13 mouse cellular contexts compared by ENCODE assay signal in the genomic region with DNA sequence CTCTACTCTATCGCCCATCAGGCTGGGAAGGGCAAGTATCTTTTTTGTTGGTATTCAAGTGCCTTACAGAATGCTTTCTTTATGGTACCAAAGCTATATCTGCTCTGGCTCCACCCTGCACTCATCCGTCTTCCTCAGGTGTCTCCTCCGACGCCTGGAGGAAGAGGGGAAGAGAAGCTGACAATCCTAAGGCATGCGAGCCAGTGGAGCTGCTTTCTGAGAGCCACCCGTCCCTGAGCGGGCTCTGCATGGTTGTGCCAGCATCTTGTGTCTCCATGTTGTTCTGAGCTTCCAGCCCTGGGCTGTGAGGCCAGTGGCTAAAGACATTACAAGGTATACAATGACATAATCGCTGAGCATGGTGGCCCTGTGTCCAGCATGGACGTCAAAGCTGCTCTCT.
DNase-seq lines count a peak whose midpoint lies in the region; ATAC-seq and TF ChIP-seq lines count a peak whose summit lies in the region.
"Had no signal": no experiment of that assay in that cellular context is flagged by ENCODE, and none has a peak within 500 bp of the region (broad histone marks: within the 10 kb centered on the region; RNA-seq: fewer than 3 reads in every experiment).

No protein-coding gene starts in this region.

- no peak for DNase-seq in forebrain, postnatal 0 days
- no peak for DNase-seq in left cerebral cortex, adult 2 months (ENCODE audit: extremely low spot score in 1 of 2, low spot score in 2 of 2)
- no peak for DNase-seq in left cerebral cortex, postnatal 14 days (ENCODE audit: low spot score in 2 of 2)
- no peak for DNase-seq in hindbrain, postnatal 0 days (ENCODE audit: low spot score)
- DNase-seq in embryo, embryonic 9.5 days (ENCODE audit: extremely low spot score), result no peak
- DNase-seq: lung, embryonic 14.5 days; thymus, postnatal 25 days had no signal

- no peak overlapping the region for H3K4me2 ChIP-seq in forebrain, embryonic 12.5 days
- no peak overlapping the region for H3K4me2 ChIP-seq in forebrain, postnatal 0 days (ENCODE audit: low read depth)
- no peak overlapping the region for H3K4me2 ChIP-seq in hindbrain, postnatal 0 days (ENCODE audit: low read depth, low read length)
- H3K4me2 ChIP-seq: heart, embryonic 12.5 days; limb, embryonic 12.5 days; lung, embryonic 14.5 days; neural tube, embryonic 15.5 days had no signal

- 78% methylated on average over 9 of the region's 9 CpGs for WGBS in forebrain, embryonic 12.5 days
- 79% methylated on average over 9 of the region's 9 CpGs for WGBS in forebrain, postnatal 0 days
- 77% methylated on average over 9 of the region's 9 CpGs for WGBS in hindbrain, postnatal 0 days

- 0 out of 2 replicates have a peak, but pooled peaks cover 18% of the 10 kb centered on the region for H3K36me3 ChIP-seq in forebrain, embryonic 12.5 days (replicated peaks)
- H3K36me3 ChIP-seq in forebrain, postnatal 0 days (ENCODE audit: insufficient read depth), result no peaks in the 10 kb centered on the region
- no peaks in the 10 kb centered on the region for H3K36me3 ChIP-seq in hindbrain, postnatal 0 days (ENCODE audit: insufficient read depth, low read length)
- H3K36me3 ChIP-seq: heart, embryonic 12.5 days; neural tube, embryonic 15.5 days had no signal

- no peak for ATAC-seq in forebrain, embryonic 12.5 days (ENCODE audit: low FRiP score)
- ATAC-seq in forebrain, postnatal 0 days, result no peak
- ATAC-seq in hindbrain, postnatal 0 days, result no peak
- ATAC-seq in CD4-positive, CD25-positive, alpha-beta regulatory T cell, adult 4 months, result no peak

- H3K27me3 ChIP-seq in forebrain, embryonic 12.5 days, result no peaks in the 10 kb centered on the region
- H3K27me3 ChIP-seq in forebrain, postnatal 0 days (ENCODE audit: insufficient read depth, low read length), result no peaks in the 10 kb centered on the region
- H3K27me3 ChIP-seq in hindbrain, postnatal 0 days (ENCODE audit: insufficient read depth, low read length), result no peaks in the 10 kb centered on the region
- H3K27me3 ChIP-seq: heart, embryonic 12.5 days; limb, embryonic 12.5 days; neural tube, embryonic 15.5 days had no signal

- H3K4me1 ChIP-seq in forebrain, embryonic 12.5 days, result peaks cover 72% of the 10 kb centered on the region
- H3K4me1 ChIP-seq in forebrain, postnatal 0 days (ENCODE audit: insufficient read depth), result peaks cover 22% of the 10 kb centered on the region; the same call in 1 of the 2 replicates
- peaks cover 13% of the 10 kb centered on the region for H3K4me1 ChIP-seq in cortical plate, adult 2 months (ENCODE audit: control insufficient read depth, insufficient read depth, low read length)
- H3K4me1 ChIP-seq in hindbrain, postnatal 0 days (ENCODE audit: insufficient read depth, low read length), result peaks cover 40% of the 10 kb centered on the region

- TF ChIP-seq CTCF in forebrain, postnatal 0 days (IDR thresholded peaks at IDR 0.05; ENCODE audit: low read depth), result no peak
- no peak for TF ChIP-seq CTCF in left cerebral cortex, adult 2 months (IDR thresholded peaks at IDR 0.05)
- TF ChIP-seq CTCF in cortical plate, adult 2 months (IDR thresholded peaks at IDR 0.05; ENCODE audit: extremely low read depth, insufficient read depth, low read length), result no peak
- TF ChIP-seq CTCF in hindbrain, postnatal 0 days (IDR thresholded peaks at IDR 0.05; ENCODE audit: low read depth), result no peak

- H3K9ac ChIP-seq in forebrain, embryonic 12.5 days, result peak overlapping the region; percentile 17; the same call in 1 of the 2 replicates
- H3K9ac ChIP-seq in forebrain, postnatal 0 days, result no peak overlapping the region
- H3K9ac ChIP-seq in hindbrain, postnatal 0 days (replicated peaks; ENCODE audit: low read length), result no peak overlapping the region
- H3K9ac ChIP-seq: heart, embryonic 12.5 days; limb, embryonic 12.5 days; lung, embryonic 14.5 days; neural tube, embryonic 15.5 days had no signal

- peak overlapping the region; percentile 89 for H3K27ac ChIP-seq in forebrain, embryonic 12.5 days
- no peak overlapping the region for H3K27ac ChIP-seq in forebrain, postnatal 0 days (ENCODE audit: low read depth, low read length)
- H3K27ac ChIP-seq in left cerebral cortex, adult 2 months, result peak overlapping the region; percentile 56; the same call in 1 of the 2 replicates
- H3K27ac ChIP-seq in cortical plate, adult 2 months (ENCODE audit: insufficient read depth, low read length), result peak overlapping the region; percentile 8; the same call in 1 of the 2 replicates
- peak overlapping the region; percentile 66; the same call in 1 of the 2 replicates for H3K27ac ChIP-seq in hindbrain, postnatal 0 days
- H3K27ac ChIP-seq: limb, embryonic 12.5 days had no signal

- no peak overlapping the region for H3K4me3 ChIP-seq in forebrain, embryonic 12.5 days (replicated peaks)
- no peak overlapping the region for H3K4me3 ChIP-seq in forebrain, postnatal 0 days (ENCODE audit: low read depth, low read length)
- H3K4me3 ChIP-seq in left cerebral cortex, adult 2 months, result no peak overlapping the region
- H3K4me3 ChIP-seq in cortical plate, adult 2 months (ENCODE audit: insufficient read depth, low read length), result no peak overlapping the region
- H3K4me3 ChIP-seq in hindbrain, postnatal 0 days (ENCODE audit: low read length), result no peak overlapping the region
- H3K4me3 ChIP-seq: heart, embryonic 12.5 days; limb, embryonic 12.5 days; neural tube, embryonic 15.5 days had no signal

- no peak for TF ChIP-seq POLR2A in cortical plate, adult 2 months (IDR thresholded peaks at IDR 0.05; ENCODE audit: extremely low read depth, insufficient read depth, low read length)

- intact Hi-C loops in left cerebral cortex, adult 2 months (cut with DNase I), result loop anchor here (5.0 kb wide), 1 partner anchor 77 kb away; no protein-coding TSS in a partner anchor
- intact Hi-C loops in left cerebral cortex, postnatal 14 days (cut with DNase I), result loop anchor here (5.0 kb wide), 1 partner anchor 77 kb away; no protein-coding TSS in a partner anchor

- H3K9me3 ChIP-seq in forebrain, embryonic 12.5 days, result no peaks in the 10 kb centered on the region
- H3K9me3 ChIP-seq in forebrain, postnatal 0 days (ENCODE audit: low read length), result no peaks in the 10 kb centered on the region
- H3K9me3 ChIP-seq in hindbrain, postnatal 0 days (ENCODE audit: low read length), result no peaks in the 10 kb centered on the region
- H3K9me3 ChIP-seq: heart, embryonic 12.5 days; limb, embryonic 12.5 days; neural tube, embryonic 15.5 days had no signal
